Mouse (Mus musculus): ENCODE data around the gene Nek6. TPM values are rescaled to one million over a fixed set of nuclear protein-coding genes. Genes with fewer than 3 reads are reported as not detected.

Gene Nek6
- polyA plus RNA-seq, 1 experiment from 2014 or later = 56.8 TPM

DNA sequence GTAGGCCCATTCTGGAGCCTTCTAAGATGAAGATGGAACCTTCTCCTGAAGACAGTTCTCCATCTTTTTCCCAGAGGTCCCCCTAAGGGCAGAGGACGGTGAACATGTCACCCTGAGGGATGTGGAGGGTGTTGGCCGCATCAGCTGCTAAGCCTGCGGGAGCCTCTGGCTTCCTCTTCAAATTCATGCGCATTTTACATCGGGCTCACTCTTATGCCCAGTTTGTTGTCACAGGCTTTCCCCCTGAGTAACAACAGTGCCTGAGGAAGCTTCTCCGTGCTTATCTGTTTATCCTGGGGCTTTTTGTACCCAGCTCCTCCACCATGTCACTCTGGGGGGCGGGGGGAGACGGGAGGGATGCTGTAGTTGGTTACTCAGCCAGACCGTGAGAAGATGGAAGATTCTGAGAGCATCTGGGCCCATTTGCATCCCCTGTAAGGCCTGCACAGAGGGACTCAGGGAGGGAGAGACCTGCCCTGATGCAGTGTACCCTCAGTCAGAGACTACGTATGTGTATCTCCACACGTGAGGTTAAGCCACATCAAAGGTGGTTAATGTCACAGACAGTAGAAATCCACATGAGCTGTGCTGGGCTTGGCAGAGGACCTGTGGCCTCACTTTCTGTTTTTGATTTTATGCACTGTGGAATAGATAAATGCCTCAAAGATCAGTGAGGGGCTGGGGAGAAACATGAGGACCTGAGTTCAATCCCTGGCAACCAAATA lies 36.5 kb downstream of the Nek6 start:
- 33% methylated on average over 11 of the region's 11 CpGs for WGBS
- Histone ChIP-seq H3K4me1 (ENCODE audit: control insufficient read depth, insufficient read depth, low read length) (no peaks in the 10 kb centered on the region; the same call in 1 of the 2 replicates), H3K4me3 (ENCODE audit: low read depth, low read length) (no peak overlapping the region), H3K27me3 (ENCODE audit: control insufficient read depth, insufficient read depth, low read depth, low read length) (no peaks in the 10 kb centered on the region), H3K9me3 (replicated peaks; ENCODE audit: control insufficient read depth, low read length, poor library complexity, severe bottlenecking) (no peaks in the 10 kb centered on the region), H3K4me2 (ENCODE audit: low read length) (no peak overlapping the region), H3K36me3 (ENCODE audit: control insufficient read depth, insufficient read depth, low read length) (no peaks in the 10 kb centered on the region), H3K9ac (ENCODE audit: low read depth, low read length) (no peak overlapping the region), H3K27ac (ENCODE audit: low read length) (no peak overlapping the region)
- no peak for ATAC-seq

DNA sequence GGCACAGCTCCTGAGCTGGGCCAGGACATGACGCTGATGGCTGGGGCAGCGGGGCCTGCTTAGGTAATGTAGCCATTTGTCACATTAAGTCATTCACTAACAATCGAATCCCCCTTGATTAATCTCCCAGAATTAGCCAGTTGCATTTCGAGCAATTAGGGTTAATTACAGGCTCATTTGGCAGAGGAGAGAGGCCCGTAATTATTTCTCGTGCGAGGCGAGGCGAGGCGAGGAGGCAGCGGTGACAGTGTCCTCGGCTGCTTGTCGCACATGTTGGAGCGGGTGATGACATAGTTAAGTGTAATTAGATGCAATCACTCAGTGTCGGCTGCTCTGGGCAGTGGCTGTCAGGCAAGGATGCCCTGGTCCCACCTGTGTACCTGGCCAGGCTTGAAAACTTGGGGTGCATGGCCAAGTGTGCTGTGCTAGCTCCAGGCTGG lies 40.6 kb downstream of the Nek6 start:
- no peak overlapping the region for H3K9ac ChIP-seq (ENCODE audit: low read depth, low read length)
- no peaks in the 10 kb centered on the region for H3K9me3 ChIP-seq (replicated peaks; ENCODE audit: control insufficient read depth, low read length, poor library complexity, severe bottlenecking)
- no peak overlapping the region for H3K4me2 ChIP-seq (ENCODE audit: low read length)
- WGBS = 69% methylated on average over 15 of the region's 15 CpGs
- H3K36me3 ChIP-seq (ENCODE audit: control insufficient read depth, insufficient read depth, low read length) = no peaks in the 10 kb centered on the region
- H3K27me3 ChIP-seq (ENCODE audit: control insufficient read depth, insufficient read depth, low read depth, low read length) = no peaks in the 10 kb centered on the region
- H3K4me1 ChIP-seq (ENCODE audit: control insufficient read depth, insufficient read depth, low read length) = peaks cover 5% of the 10 kb centered on the region; the same call in 1 of the 2 replicates
- H3K4me3 ChIP-seq (ENCODE audit: low read depth, low read length) = no peak overlapping the region
- no peak overlapping the region for H3K27ac ChIP-seq (ENCODE audit: low read length)
- no peak for ATAC-seq

DNA sequence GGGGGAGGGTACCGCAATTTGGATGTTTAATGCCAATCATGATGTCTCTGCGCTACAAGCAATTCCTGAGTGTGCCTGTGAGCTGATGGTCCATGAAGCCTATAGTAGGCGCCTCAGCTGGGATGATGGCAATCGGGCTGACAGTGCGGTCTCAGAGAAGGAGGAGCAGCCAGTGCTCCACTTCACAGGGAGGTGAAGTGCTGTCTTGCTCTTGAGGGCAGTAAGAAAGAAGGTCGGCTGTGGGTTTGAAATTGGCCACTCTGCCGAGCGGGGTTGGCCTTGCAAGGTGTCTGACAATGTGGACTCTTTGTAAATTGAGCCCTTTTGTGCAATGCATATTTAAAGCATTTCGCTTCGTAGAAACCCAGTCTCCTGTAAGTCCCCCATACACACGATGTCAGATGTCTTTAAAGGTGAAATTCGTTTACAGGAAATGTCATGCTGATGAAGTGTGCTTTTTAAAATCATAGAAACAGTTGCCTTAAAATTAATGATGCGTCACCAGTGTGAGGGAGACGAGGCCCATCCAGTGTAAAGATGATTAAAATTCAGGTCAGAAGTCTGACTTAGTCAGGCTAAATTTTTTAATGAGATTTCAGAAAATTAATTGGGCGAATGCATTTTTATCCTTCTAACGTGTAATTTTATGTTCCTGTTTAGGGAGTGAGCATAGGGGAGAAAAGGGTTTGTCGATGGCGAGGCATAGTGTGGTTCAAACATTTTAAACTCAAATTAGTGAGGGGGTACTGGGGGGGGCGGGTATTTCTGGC lies 43.0 kb downstream of the Nek6 start:
- peak; percentile 33; the same call in 1 of the 2 replicates for ATAC-seq
- Histone ChIP-seq H3K27me3 (ENCODE audit: control insufficient read depth, insufficient read depth, low read depth, low read length) (no peaks in the 10 kb centered on the region), H3K27ac (ENCODE audit: low read length) (no peak overlapping the region; the same call in 1 of the 2 replicates), H3K4me1 (ENCODE audit: control insufficient read depth, insufficient read depth, low read length) (peaks cover 5% of the 10 kb centered on the region; the same call in 1 of the 2 replicates), H3K36me3 (ENCODE audit: control insufficient read depth, insufficient read depth, low read length) (no peaks in the 10 kb centered on the region), H3K4me2 (ENCODE audit: low read length) (no peak overlapping the region), H3K9me3 (replicated peaks; ENCODE audit: control insufficient read depth, low read length, poor library complexity, severe bottlenecking) (no peaks in the 10 kb centered on the region), H3K4me3 (ENCODE audit: low read depth, low read length) (no peak overlapping the region), H3K9ac (ENCODE audit: low read depth, low read length) (no peak overlapping the region)
- WGBS = 53% methylated on average over 19 of the region's 19 CpGs

DNA sequence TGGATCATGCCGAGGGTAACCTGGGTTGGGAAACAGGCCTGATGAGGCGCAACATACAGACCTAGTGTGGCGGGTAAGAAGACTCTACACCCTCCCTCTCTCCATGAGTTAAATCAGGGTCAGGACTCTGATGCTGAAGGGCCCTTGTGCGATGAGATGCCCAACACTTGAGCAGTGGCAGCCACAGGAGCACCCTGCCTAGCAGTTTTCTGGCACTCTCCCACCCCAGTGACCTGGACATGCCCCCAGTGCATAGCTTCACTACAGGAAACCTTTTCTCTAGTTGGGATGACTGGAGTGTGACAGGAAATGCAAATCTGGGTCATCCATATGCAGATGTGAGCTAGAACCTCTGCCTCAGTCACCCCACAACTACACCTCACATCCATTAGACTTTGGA lies 44.2 kb downstream of the Nek6 start:
- WGBS = 84% methylated on average over 4 of the region's 4 CpGs
- Histone ChIP-seq H3K4me1 (ENCODE audit: control insufficient read depth, insufficient read depth, low read length) (peaks cover 5% of the 10 kb centered on the region; the same call in 1 of the 2 replicates), H3K27ac (ENCODE audit: low read length) (0 out of 2 replicates have a peak overlapping the region, but pooled peaks have one; percentile 7)

DNA sequence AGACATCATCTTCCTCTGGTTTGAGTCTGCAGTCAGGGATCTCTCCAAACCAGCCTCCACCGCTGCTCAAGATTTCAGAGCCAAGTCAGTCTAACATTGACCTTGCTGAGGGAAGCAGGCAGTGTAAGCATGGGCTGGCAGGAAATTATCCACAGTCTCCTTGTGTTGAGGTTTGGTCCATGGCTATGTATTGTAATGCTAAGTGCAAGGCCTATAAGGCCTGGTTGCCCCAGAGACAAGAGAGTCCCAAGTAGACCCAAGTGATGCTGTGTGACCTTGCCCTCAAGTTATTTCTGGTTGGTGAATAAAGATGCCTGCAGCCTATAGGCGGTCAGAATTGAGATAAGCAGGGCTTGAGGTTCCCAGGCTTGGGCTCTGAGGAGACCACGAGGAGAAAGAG lies 45.3 kb downstream of the Nek6 start:
- Histone ChIP-seq H3K36me3 (ENCODE audit: control insufficient read depth, insufficient read depth, low read length) (no peaks in the 10 kb centered on the region), H3K4me2 (ENCODE audit: low read length) (no peak overlapping the region), H3K4me3 (ENCODE audit: low read depth, low read length) (no peak overlapping the region), H3K9me3 (replicated peaks; ENCODE audit: control insufficient read depth, low read length, poor library complexity, severe bottlenecking) (no peaks in the 10 kb centered on the region), H3K4me1 (ENCODE audit: control insufficient read depth, insufficient read depth, low read length) (peaks cover 5% of the 10 kb centered on the region; the same call in 1 of the 2 replicates), H3K27ac (ENCODE audit: low read length) (no peak overlapping the region), H3K9ac (ENCODE audit: low read depth, low read length) (no peak overlapping the region), H3K27me3 (ENCODE audit: control insufficient read depth, insufficient read depth, low read depth, low read length) (no peaks in the 10 kb centered on the region)
- no peak for ATAC-seq
- WGBS = 71% methylated on average over 3 of the region's 3 CpGs

More for the DNA sequence above, 44.2 kb downstream of the Nek6 start:
- H3K27me3 ChIP-seq (ENCODE audit: control insufficient read depth, insufficient read depth, low read depth, low read length) = no peaks in the 10 kb centered on the region
- H3K4me3 ChIP-seq (ENCODE audit: low read depth, low read length) = no peak overlapping the region
- no peak overlapping the region for H3K4me2 ChIP-seq (ENCODE audit: low read length)
- H3K36me3 ChIP-seq (ENCODE audit: control insufficient read depth, insufficient read depth, low read length) = no peaks in the 10 kb centered on the region
- no peaks in the 10 kb centered on the region for H3K9me3 ChIP-seq (replicated peaks; ENCODE audit: control insufficient read depth, low read length, poor library complexity, severe bottlenecking)
- H3K9ac ChIP-seq (ENCODE audit: low read depth, low read length) = no peak overlapping the region
- no peak for ATAC-seq

DNA sequence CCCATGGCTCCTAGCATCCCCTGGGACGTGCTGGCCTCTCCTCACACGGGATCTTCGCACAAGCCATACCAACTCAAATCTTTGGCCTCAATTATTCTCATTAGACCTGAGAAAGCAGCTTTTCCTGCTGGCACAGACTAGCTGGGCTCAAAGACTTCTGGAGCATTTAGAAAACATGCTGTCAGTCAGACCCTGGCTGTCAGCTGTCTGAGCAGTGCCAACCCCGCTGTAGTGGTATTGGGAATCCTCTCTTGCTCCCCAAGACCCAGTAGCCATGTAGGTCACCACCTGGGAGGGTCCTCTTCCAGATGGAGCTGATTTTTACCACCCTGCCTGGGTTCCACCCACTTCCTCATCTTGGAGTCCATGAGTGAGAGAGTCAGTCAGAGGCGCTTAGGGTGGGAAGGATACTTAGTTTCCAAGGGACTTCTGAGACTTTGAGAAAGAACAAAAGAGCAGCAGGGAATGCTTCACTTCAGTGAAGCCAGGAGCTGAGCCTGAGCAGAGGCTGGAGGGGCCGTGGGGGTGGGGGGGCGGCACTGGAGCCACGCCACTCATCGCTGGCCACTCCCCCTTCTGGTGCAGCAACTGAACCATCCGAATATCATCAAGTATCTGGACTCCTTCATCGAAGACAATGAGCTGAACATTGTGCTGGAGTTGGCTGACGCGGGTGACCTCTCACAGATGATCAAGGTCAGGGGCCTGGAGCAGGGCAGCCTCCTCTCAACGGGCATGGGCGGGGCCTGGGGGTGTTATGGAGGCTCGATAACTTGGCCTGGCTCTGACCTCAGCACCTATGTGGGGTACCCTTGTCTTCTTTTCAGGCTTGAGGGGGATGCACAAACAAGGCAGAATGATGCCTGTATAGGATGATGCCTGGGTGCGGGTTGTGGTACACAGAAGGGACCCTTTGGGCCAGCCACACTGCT lies 49.1 kb downstream of the Nek6 start:
- no peaks in the 10 kb centered on the region for H3K9me3 ChIP-seq (replicated peaks; ENCODE audit: control insufficient read depth, low read length, poor library complexity, severe bottlenecking)
- 34% methylated on average over 17 of the region's 17 CpGs for WGBS
- H3K9ac ChIP-seq (ENCODE audit: low read depth, low read length) = no peak overlapping the region
- 0 out of 2 replicates have a peak, but pooled peaks cover 2% of the 10 kb centered on the region for H3K36me3 ChIP-seq (ENCODE audit: control insufficient read depth, insufficient read depth, low read length)
- no peak overlapping the region for H3K27ac ChIP-seq (ENCODE audit: low read length)
- H3K4me3 ChIP-seq (ENCODE audit: low read depth, low read length) = no peak overlapping the region
- no peaks in the 10 kb centered on the region; the same call in 1 of the 2 replicates for H3K4me1 ChIP-seq (ENCODE audit: control insufficient read depth, insufficient read depth, low read length)
- no peaks in the 10 kb centered on the region for H3K27me3 ChIP-seq (ENCODE audit: control insufficient read depth, insufficient read depth, low read depth, low read length)
- ATAC-seq = no peak
- H3K4me2 ChIP-seq (ENCODE audit: low read length) = no peak overlapping the region

DNA sequence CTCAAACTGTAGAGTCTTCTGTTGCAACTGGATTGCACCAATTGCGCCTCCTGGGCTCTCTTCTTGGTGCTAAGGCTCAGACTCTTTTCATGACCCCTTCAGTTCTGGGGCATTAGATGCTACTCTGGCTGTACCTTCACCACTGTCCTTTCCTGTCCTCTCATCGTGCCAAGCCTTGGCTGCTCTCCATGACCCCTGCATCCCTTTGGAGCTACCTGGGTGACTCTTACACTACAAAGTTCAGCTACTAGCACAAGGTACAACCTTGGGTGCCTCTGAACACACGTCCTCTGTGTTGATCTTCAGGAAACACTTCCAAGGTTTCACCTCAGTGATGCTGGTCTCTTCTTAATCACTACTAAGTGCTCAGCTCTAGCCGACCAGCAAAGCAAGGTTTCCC lies 51.2 kb downstream of the Nek6 start:
- H3K9me3 ChIP-seq (replicated peaks; ENCODE audit: control insufficient read depth, low read length, poor library complexity, severe bottlenecking) = no peaks in the 10 kb centered on the region
- WGBS = 92% methylated on average over 4 of the region's 4 CpGs
- no peaks in the 10 kb centered on the region; the same call in 1 of the 2 replicates for H3K4me1 ChIP-seq (ENCODE audit: control insufficient read depth, insufficient read depth, low read length)
- no peak overlapping the region for H3K9ac ChIP-seq (ENCODE audit: low read depth, low read length)
- no peak overlapping the region for H3K4me2 ChIP-seq (ENCODE audit: low read length)
- H3K4me3 ChIP-seq (ENCODE audit: low read depth, low read length) = no peak overlapping the region
- H3K36me3 ChIP-seq (ENCODE audit: control insufficient read depth, insufficient read depth, low read length) = 0 out of 2 replicates have a peak, but pooled peaks cover 2% of the 10 kb centered on the region
- no peaks in the 10 kb centered on the region for H3K27me3 ChIP-seq (ENCODE audit: control insufficient read depth, insufficient read depth, low read depth, low read length)
- ATAC-seq = no peak
- H3K27ac ChIP-seq (ENCODE audit: low read length) = no peak overlapping the region

DNA sequence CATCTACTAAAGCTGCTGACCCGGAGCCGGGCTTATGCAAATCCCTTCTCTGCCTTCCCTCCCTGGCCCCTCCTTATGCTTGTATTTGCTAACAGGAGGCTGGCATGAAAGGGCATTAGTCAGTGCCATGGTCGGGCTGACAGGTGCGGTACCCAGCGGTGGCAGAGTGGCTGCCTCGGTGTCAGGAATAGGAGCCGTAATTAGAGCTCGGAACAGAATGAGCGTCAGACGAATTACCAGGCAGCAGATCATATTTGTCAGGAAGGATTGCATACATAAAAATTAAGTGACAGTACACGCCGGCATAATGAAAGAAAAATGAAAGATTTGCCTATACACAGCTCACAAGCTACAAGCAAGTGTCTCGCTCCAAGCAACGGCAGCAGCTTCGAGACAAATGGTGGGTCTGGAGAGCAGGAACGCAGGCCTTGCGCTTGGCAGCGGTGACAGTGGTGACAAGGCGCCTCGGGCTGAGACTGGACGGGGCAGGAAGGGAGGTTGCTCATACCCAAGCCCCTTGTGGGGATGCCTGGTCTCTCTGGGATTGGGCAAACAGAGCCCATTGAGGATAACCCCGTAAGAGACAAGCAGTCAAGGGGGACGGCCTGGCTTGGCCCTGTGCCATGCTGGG lies 60.6 kb downstream of the Nek6 start:
- ATAC-seq = peak; percentile 64
- Histone ChIP-seq H3K9me3 (replicated peaks; ENCODE audit: control insufficient read depth, low read length, poor library complexity, severe bottlenecking) (no peaks in the 10 kb centered on the region), H3K4me2 (ENCODE audit: low read length) (no peak overlapping the region), H3K36me3 (ENCODE audit: control insufficient read depth, insufficient read depth, low read length) (no peaks in the 10 kb centered on the region), H3K9ac (ENCODE audit: low read depth, low read length) (0 out of 2 replicates have a peak overlapping the region, but pooled peaks have one; percentile 3), H3K4me1 (ENCODE audit: control insufficient read depth, insufficient read depth, low read length) (peaks cover 2% of the 10 kb centered on the region; the same call in 1 of the 2 replicates), H3K4me3 (ENCODE audit: low read depth, low read length) (no peak overlapping the region), H3K27me3 (ENCODE audit: control insufficient read depth, insufficient read depth, low read depth, low read length) (no peaks in the 10 kb centered on the region), H3K27ac (ENCODE audit: low read length) (peak overlapping the region; percentile 65)
- WGBS = 59% methylated on average over 23 of the region's 23 CpGs

All from midbrain, embryonic 16.5 days (tissue).